Mouse (Mus musculus): ENCODE measurements around the gene Ms4a3.

- TF ChIP-seq CEBPB (IDR thresholded peaks at IDR 0.05; ENCODE audit: insufficient read depth, poor library complexity, severe bottlenecking): no peak
- TF ChIP-seq POLR2A (IDR thresholded peaks at IDR 0.05; ENCODE audit: insufficient read length, low read depth): no peak
- no peak for TF ChIP-seq POLR2AphosphoS2 (IDR thresholded peaks at IDR 0.05; ENCODE audit: insufficient read length, low read depth)
- TF ChIP-seq SRF (IDR thresholded peaks at IDR 0.05; ENCODE audit: control insufficient read depth, insufficient read length, low read depth): no peak
- TF ChIP-seq MYOG (IDR thresholded peaks at IDR 0.05; ENCODE audit: control insufficient read depth in 1 of 3, insufficient read depth in 1 of 3, insufficient read length in 2 of 3, low read depth in 2 of 3): no peak
- no peak for TF ChIP-seq USF1 (IDR thresholded peaks at IDR 0.05; ENCODE audit: low read depth)
- no peak for TF ChIP-seq MAX (IDR thresholded peaks at IDR 0.05; ENCODE audit: low read depth)
- no peak for TF ChIP-seq MYOD1 (IDR thresholded peaks at IDR 0.05; ENCODE audit: control insufficient read depth in 1 of 3, insufficient read length in 2 of 3, low read depth in 2 of 3)
- no peak for TF ChIP-seq REST (IDR thresholded peaks at IDR 0.05; ENCODE audit: insufficient read depth, insufficient read length)
- TF ChIP-seq TCF12 (IDR thresholded peaks at IDR 0.05; ENCODE audit: insufficient read depth, poor library complexity, severe bottlenecking): no peak
Observed at GRCm38 (mm10) chr19:11624800-11625199, 15.9 kb downstream of the Ms4a3 start.

Data from myocyte (in vitro differentiated cells).